Mouse (Mus musculus) MEL (cell line): Measurements from ENCODE around the gene Fuca2.

Source experiments
- CTCF ChIP-seq, 3 experiments: IDR thresholded peaks in 2 of 3; conservative IDR thresholded peaks in 1 of 3; 2 replicates each; pipeline ENCODE4 v1.5.1; 2011 to 2012; ENCODE audit warnings: low read length in 3 of 3, low read depth in 2 of 3, mild to moderate bottlenecking in 2 of 3, improper control_type of control experiment in 1 of 3, inconsistent platforms in 1 of 3, mixed read lengths in 1 of 3, moderate library complexity in 1 of 3; ENCODE audit not compliant: control insufficient read depth in 1 of 3, insufficient read depth in 1 of 3, poor library complexity in 1 of 3, severe bottlenecking in 1 of 3
- EP300 ChIP-seq, 2 experiments: IDR thresholded peaks; 2 replicates each; pipeline ENCODE4 v1.6.1; 2011; ENCODE audit warnings: improper control_type of control experiment in 2 of 2, low read length in 2 of 2, low read depth in 1 of 2, mild to moderate bottlenecking in 1 of 2
- HCFC1 ChIP-seq: IDR thresholded peaks from 2 replicates; pipeline ENCODE4 v1.6.1; 2012; ENCODE audit warnings: low read depth, mild to moderate bottlenecking, inconsistent platforms, low read length, improper control_type of control experiment, moderate library complexity
- JUND ChIP-seq: IDR thresholded peaks from 2 replicates; pipeline ENCODE4 v1.6.1; 2011; ENCODE audit warnings: low read depth, mild to moderate bottlenecking, improper control_type of control experiment, low read length
- MAFK ChIP-seq: IDR thresholded peaks from 2 replicates; pipeline ENCODE4 v1.6.1; 2011; ENCODE audit warnings: low read depth, mild to moderate bottlenecking, low read length, improper control_type of control experiment, borderline replicate concordance
- MXI1 ChIP-seq: IDR thresholded peaks from 2 replicates; pipeline ENCODE4 v1.6.1; 2011; ENCODE audit warnings: mild to moderate bottlenecking, low read depth, low read length, improper control_type of control experiment
- MYC ChIP-seq: IDR thresholded peaks from 2 replicates; pipeline ENCODE4 v1.6.1; 2011; ENCODE audit warnings: low read depth, mild to moderate bottlenecking, low read length, improper control_type of control experiment, moderate library complexity
- NRF1 ChIP-seq: IDR thresholded peaks from 2 replicates; pipeline ENCODE4 v1.6.1; 2014; ENCODE audit warnings: low read depth, mild to moderate bottlenecking, inconsistent platforms, low read length, improper control_type of control experiment, moderate library complexity; ENCODE audit not compliant: poor library complexity, insufficient read depth, severe bottlenecking
- POLR2A ChIP-seq, 2 experiments: IDR thresholded peaks; 2 replicates each; pipeline ENCODE4 v1.6.1; 2011 to 2012; ENCODE audit warnings: low read length in 2 of 2, mild to moderate bottlenecking in 2 of 2, control low read depth in 1 of 2, improper control_type of control experiment in 1 of 2, low read depth in 1 of 2, moderate library complexity in 1 of 2; ENCODE audit not compliant: control insufficient read depth in 1 of 2, insufficient read depth in 1 of 2, poor library complexity in 1 of 2
- UBTF ChIP-seq: IDR thresholded peaks from 2 replicates; pipeline ENCODE4 v1.6.1; 2012; ENCODE audit warnings: low read depth, mild to moderate bottlenecking, inconsistent platforms, low read length, improper control_type of control experiment, moderate library complexity, borderline replicate concordance; ENCODE audit not compliant: insufficient read depth
- ZNF384 ChIP-seq: IDR thresholded peaks from 2 replicates; pipeline ENCODE4 v1.6.1; 2012; ENCODE audit warnings: low read depth, mild to moderate bottlenecking, inconsistent platforms, low read length, improper control_type of control experiment

GRCm38 (mm10) chr10:13479341-13479740 is 20.0 kb upstream of the Fuca2 start:
- TF ChIP-seq HCFC1 (no peak), EP300 (IDR thresholded peaks at IDR 0.05; ENCODE audit: low read depth in 1 of 2, low read length in 2 of 2) (no peak), CTCF (IDR thresholded peaks at IDR 0.05 in 2 of 3, conservative IDR thresholded peaks at IDR 0.05 in 1 of 3; ENCODE audit: control insufficient read depth in 1 of 3, insufficient read depth in 1 of 3, low read depth in 2 of 3, low read length in 3 of 3, poor library complexity in 1 of 3, severe bottlenecking in 1 of 3) (no peak), JUND (no peak), MYC (no peak), MXI1 (no peak), NRF1 (no peak), MAFK (no peak), UBTF (no peak), POLR2A (IDR thresholded peaks at IDR 0.05; ENCODE audit: control insufficient read depth in 1 of 2, insufficient read depth in 1 of 2, low read depth in 1 of 2, low read length in 2 of 2, poor library complexity in 1 of 2) (no peak), ZNF384 (no peak)
